Mouse (Mus musculus) neural tube, embryonic 12.5 days (tissue): ENCODE measurements at regions not wholly inside any gene's neighbourhood (a gene's known extent, or its start where the extent isn't known, plus 50 kb on each side); places are given as distances from the start of the nearest gene placed in this dataset.

Experiments used
- ATAC-seq: fragments of 200-750 bp; cut with Nextera tagmentation; 2 replicates; pipeline ENCODE4 v1.8.0; 2017; ENCODE audit warnings: low read depth, mild to moderate bottlenecking, moderate TSS enrichment, moderate library complexity; ENCODE audit not compliant: low FRiP score
- H3K27ac ChIP-seq: fragments of 300-500 bp; sonication (generic); 2 replicates; pipeline ENCODE4 v1.5.1; 2016
- H3K27me3 ChIP-seq: fragments of 300-500 bp; sonication (generic); replicated peaks from 2 replicates; pipeline ENCODE4 v1.6.1; 2016; ENCODE audit warnings: mild to moderate bottlenecking
- H3K36me3 ChIP-seq: fragments of 300-500 bp; sonication (generic); 2 replicates; pipeline ENCODE4 v1.6.1; 2016; ENCODE audit warnings: mild to moderate bottlenecking
- H3K4me1 ChIP-seq: fragments of 300-500 bp; sonication (generic); 2 replicates; pipeline ENCODE4 v1.6.1; 2016
- H3K4me2 ChIP-seq: fragments of 300-500 bp; sonication (generic); replicated peaks from 2 replicates; pipeline ENCODE4 v1.6.1; 2016; ENCODE audit warnings: mild to moderate bottlenecking
- H3K4me3 ChIP-seq: fragments of 300-500 bp; sonication (generic); 2 replicates; pipeline ENCODE4 v1.5.1; 2016
- H3K9ac ChIP-seq: fragments of 300-500 bp; sonication (generic); 2 replicates; pipeline ENCODE4 v1.6.1; 2016; ENCODE audit warnings: mild to moderate bottlenecking
- H3K9me3 ChIP-seq: fragments of 300-500 bp; sonication (generic); 2 replicates; pipeline ENCODE4 v1.6.1; 2016; ENCODE audit warnings: mild to moderate bottlenecking
- WGBS: fragments of 180-500 bp; shearing (Covaris S2); methylation state at CpG from one replicate; pipeline ENCODE4 v1.1.7; 2016; 5-methylcytosine and 5-hydroxymethylcytosine counted together

DNA sequence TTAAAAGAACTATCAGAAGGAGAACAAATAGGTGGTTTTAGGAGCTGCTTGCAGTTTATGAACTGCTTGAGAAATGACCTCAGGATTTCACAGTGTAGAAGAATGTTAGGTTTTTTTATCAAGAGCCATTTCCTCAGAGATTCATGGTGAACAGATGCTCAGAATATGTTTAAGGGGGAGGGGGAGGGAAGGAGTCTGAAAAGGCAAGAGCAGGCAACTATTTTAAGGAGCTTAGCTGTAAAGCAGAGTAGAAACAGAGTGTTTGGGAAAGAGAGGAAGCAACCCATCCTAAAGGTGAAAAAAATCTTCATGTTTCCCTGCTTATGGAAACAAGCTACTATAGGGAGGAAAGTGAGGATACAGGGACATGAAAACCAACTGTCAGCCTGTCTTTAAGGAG, 1457.2 kb upstream of the Gm6569 start:
- Histone ChIP-seq H3K4me1 (no peaks in the 10 kb centered on the region), H3K27ac (no peak overlapping the region), H3K4me3 (no peak overlapping the region), H3K4me2 (no peak overlapping the region), H3K9me3 (no peaks in the 10 kb centered on the region), H3K27me3 (no peaks in the 10 kb centered on the region), H3K36me3 (no peaks in the 10 kb centered on the region), H3K9ac (no peak overlapping the region)
- no peak for ATAC-seq

DNA sequence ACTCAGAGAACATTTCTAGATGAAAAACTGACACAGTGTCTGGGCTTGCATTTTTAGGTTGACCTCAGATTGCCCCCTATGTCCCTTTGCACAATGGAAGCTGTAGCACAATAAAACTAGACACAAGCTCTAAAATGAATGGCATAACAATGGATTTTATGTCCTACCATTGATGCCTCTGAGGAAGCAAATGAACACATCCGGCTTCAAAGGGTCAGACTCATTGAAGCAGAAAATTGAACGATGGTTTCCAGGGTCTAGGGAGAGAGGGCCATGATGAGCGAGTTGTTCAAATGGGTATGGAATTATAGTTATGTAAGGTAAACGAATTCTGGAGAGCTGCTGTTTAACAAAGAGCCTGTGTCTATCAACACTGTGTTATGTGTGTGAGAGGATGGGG, 1455.1 kb upstream of the Gm6569 start:
- Histone ChIP-seq H3K27ac (no peak overlapping the region), H3K9ac (no peak overlapping the region), H3K27me3 (no peaks in the 10 kb centered on the region), H3K4me3 (no peak overlapping the region), H3K9me3 (no peaks in the 10 kb centered on the region), H3K36me3 (no peaks in the 10 kb centered on the region), H3K4me1 (no peaks in the 10 kb centered on the region), H3K4me2 (no peak overlapping the region)
- WGBS, result 10% methylated on average over 4 of the region's 4 CpGs
- no peak for ATAC-seq

DNA sequence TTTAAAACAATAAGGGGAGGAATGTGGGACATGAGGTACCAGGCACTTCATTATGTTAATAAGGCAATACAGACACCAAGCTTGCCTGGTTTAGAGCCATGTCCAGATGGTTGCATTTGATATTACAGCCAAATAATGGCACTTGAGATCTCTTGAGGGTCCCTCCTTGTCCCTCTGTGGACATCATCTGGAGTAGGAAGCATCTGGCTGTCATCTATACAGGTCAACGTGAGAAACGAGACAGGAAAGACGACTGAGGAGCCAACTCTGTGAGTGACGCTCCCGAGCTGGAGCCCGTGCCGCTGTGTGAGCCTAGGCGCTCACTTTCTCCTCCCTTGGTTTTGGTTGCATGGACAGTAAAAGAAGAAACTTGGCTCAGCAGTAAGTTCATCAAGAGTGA, 1453.2 kb upstream of the Gm6569 start:
- no peaks in the 10 kb centered on the region for H3K27me3 ChIP-seq

DNA sequence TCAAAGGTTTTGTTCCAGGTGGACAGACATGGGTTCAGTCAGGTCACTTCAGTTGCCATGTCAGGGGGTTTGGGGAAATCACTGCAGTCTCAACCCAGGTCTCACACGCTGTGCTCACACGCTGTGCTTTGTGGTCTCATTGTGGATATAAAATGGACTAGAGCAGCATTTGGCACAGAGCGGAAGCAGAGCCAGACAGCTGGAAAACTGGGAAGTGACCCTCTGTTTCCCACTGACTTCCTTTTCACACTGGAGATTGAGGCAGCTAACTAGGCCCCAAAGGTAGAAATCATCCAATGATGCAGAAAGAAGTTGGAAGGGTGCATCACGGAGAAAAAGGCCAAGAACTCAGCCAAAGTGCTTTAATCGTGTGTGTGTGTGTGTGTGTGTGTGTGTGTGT, 1452.6 kb upstream of the Gm6569 start:
- Histone ChIP-seq H3K4me3 (no peak overlapping the region), H3K4me2 (no peak overlapping the region), H3K27ac (no peak overlapping the region), H3K27me3 (no peaks in the 10 kb centered on the region), H3K36me3 (no peaks in the 10 kb centered on the region), H3K4me1 (no peaks in the 10 kb centered on the region), H3K9ac (no peak overlapping the region), H3K9me3 (no peaks in the 10 kb centered on the region)
- 84% methylated on average over 5 of the region's 5 CpGs for WGBS
- no peak for ATAC-seq

More for the DNA sequence above, 1453.2 kb upstream of the Gm6569 start:
- H3K4me3 ChIP-seq, result no peak overlapping the region
- no peaks in the 10 kb centered on the region for H3K36me3 ChIP-seq
- no peaks in the 10 kb centered on the region for H3K4me1 ChIP-seq
- no peak overlapping the region for H3K27ac ChIP-seq
- H3K9me3 ChIP-seq, result no peaks in the 10 kb centered on the region
- 76% methylated on average over 8 of the region's 8 CpGs for WGBS
- no peak overlapping the region for H3K4me2 ChIP-seq
- no peak for ATAC-seq
- no peak overlapping the region for H3K9ac ChIP-seq

DNA sequence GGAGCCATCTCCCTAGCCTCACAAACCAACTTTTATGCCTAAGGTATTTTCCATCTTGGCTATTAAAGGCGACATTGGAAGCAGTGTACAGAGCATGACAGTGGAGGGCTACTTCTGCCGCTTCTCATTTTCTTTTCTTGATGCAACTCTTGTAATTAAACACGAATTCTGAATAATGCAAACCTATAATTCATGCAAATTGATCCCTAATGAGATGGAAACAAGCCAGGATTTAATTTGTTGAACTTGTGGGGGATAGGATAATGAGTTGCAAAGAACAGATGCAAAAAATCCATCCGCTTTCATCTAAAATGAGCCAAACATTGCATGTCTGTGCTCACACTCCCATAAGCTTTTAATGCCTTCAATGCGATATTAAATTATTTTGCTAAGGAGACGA, 1451.8 kb upstream of the Gm6569 start:
- H3K36me3 ChIP-seq, result no peaks in the 10 kb centered on the region
- no peaks in the 10 kb centered on the region for H3K4me1 ChIP-seq
- H3K4me2 ChIP-seq, result no peak overlapping the region
- H3K27ac ChIP-seq, result no peak overlapping the region
- no peak for ATAC-seq
- no peak overlapping the region for H3K9ac ChIP-seq
- no peaks in the 10 kb centered on the region for H3K9me3 ChIP-seq
- H3K27me3 ChIP-seq, result no peaks in the 10 kb centered on the region
- WGBS, result 80% methylated on average over 6 of the region's 6 CpGs
- H3K4me3 ChIP-seq, result no peak overlapping the region

DNA sequence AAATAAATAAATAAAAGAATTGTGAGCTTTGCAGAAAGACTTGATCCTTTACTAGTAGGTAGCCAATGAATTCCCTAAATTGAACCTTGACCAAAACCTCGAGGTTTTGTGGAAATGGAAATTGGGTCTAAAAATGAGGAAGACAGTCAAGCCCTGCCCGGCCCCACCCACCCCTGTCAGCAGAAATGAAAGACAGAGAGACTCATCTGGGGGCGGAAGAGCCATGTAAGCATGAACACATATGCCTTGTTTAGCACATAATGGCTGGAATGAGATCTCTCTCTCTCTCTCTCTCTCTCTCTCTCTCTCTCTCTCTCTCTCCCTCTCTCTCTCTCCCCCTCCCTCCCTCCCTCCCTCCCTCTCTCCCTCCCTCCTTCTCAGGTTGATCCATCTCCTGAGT, 1451.3 kb upstream of the Gm6569 start:
- H3K9ac ChIP-seq, result no peak overlapping the region
- WGBS, result 77% methylated on average over 3 of the region's 3 CpGs
- no peak for ATAC-seq

DNA sequence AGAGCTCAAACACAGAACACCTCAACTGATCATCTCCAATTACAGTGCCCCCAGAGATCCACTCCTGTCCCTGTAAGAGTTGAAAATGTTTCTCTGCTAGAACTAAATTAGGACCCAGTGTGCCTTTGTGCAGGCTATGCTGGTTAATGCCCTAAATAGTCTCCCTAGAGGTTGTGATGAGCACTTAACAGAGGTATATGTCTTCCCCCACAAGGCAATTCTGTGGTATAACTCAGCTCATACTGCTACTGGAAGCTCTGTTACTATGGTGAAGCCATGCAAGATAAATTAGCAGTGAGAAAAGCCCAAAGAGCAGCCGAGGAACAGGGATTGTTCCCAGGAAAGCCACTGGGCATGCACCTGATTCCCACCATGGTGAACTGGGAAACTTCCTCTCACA, 1450.9 kb upstream of the Gm6569 start:
- Histone ChIP-seq H3K4me1 (no peaks in the 10 kb centered on the region), H3K9me3 (no peaks in the 10 kb centered on the region), H3K36me3 (no peaks in the 10 kb centered on the region), H3K4me3 (no peak overlapping the region), H3K4me2 (no peak overlapping the region), H3K9ac (no peak overlapping the region), H3K27me3 (no peaks in the 10 kb centered on the region), H3K27ac (no peak overlapping the region)
- WGBS, result 35% methylated on average over 1 of the region's 1 CpGs
- no peak for ATAC-seq

More for the DNA sequence above, 1451.3 kb upstream of the Gm6569 start:
- Histone ChIP-seq H3K4me2 (no peak overlapping the region), H3K27ac (no peak overlapping the region), H3K36me3 (no peaks in the 10 kb centered on the region), H3K9me3 (no peaks in the 10 kb centered on the region), H3K4me1 (no peaks in the 10 kb centered on the region), H3K27me3 (no peaks in the 10 kb centered on the region), H3K4me3 (no peak overlapping the region)

DNA sequence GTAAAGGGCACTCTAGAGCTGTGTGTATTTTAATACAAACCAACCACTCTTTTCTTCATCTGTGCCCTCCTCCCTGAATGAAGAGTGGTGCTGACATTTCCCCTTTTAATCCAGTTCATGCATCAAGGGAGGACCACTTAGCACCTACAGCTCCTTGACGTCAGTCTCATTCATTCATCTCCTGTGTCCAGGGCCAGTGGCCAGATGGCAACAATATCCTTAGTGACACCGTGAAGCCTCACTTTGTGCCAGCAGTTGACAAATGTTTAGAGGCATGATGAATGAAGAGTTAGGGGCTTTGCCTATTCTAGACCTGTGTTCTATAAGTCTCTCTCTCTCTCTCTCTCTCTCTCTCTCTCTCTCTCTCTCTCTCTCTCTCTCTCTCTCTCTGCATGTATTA, 1441.1 kb upstream of the Gm6569 start:
- H3K36me3 ChIP-seq, result no peaks in the 10 kb centered on the region
- no peaks in the 10 kb centered on the region for H3K4me1 ChIP-seq
- 46% methylated on average over 2 of the region's 2 CpGs for WGBS
- no peak overlapping the region for H3K27ac ChIP-seq
- ATAC-seq, result no peak
- H3K4me2 ChIP-seq, result no peak overlapping the region
- H3K9me3 ChIP-seq, result no peaks in the 10 kb centered on the region
- H3K9ac ChIP-seq, result no peak overlapping the region
- no peaks in the 10 kb centered on the region for H3K27me3 ChIP-seq
- no peak overlapping the region for H3K4me3 ChIP-seq

DNA sequence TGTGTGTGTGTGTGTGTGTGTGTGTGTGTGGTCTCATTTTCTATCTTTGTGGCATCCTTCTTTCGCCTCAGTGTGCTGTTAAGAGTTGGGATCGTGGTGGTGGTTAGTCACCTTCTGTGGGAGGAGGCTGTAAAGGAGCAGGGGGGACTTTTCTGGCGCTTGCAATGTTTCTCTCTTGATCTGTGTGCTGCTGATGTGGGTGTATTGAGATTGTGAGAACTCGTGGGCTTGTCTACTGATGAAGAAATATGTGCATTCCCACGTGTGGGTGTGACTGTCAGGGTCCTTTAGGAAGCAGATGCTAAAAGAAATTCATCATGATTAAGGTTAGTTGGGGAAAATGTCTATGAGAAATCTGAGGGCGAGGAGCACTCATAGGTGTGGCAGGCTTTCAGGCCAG, 1422.4 kb upstream of the Gm6569 start:
- Histone ChIP-seq H3K9me3 (no peaks in the 10 kb centered on the region), H3K4me2 (no peak overlapping the region), H3K27me3 (no peaks in the 10 kb centered on the region), H3K9ac (no peak overlapping the region), H3K4me3 (no peak overlapping the region), H3K36me3 (no peaks in the 10 kb centered on the region), H3K4me1 (no peaks in the 10 kb centered on the region), H3K27ac (no peak overlapping the region)
- no peak for ATAC-seq
- WGBS, result 79% methylated on average over 6 of the region's 6 CpGs
